Mouse (Mus musculus): ENCODE data around the gene Meaf6. TPM values are rescaled to one million over a fixed set of nuclear protein-coding genes. Genes with fewer than 3 reads are reported as not detected.

Gene Meaf6
- polyA plus RNA-seq (2012; rRNA removed), result 2.5 and 2.8 TPM in 2 replicates

DNA sequence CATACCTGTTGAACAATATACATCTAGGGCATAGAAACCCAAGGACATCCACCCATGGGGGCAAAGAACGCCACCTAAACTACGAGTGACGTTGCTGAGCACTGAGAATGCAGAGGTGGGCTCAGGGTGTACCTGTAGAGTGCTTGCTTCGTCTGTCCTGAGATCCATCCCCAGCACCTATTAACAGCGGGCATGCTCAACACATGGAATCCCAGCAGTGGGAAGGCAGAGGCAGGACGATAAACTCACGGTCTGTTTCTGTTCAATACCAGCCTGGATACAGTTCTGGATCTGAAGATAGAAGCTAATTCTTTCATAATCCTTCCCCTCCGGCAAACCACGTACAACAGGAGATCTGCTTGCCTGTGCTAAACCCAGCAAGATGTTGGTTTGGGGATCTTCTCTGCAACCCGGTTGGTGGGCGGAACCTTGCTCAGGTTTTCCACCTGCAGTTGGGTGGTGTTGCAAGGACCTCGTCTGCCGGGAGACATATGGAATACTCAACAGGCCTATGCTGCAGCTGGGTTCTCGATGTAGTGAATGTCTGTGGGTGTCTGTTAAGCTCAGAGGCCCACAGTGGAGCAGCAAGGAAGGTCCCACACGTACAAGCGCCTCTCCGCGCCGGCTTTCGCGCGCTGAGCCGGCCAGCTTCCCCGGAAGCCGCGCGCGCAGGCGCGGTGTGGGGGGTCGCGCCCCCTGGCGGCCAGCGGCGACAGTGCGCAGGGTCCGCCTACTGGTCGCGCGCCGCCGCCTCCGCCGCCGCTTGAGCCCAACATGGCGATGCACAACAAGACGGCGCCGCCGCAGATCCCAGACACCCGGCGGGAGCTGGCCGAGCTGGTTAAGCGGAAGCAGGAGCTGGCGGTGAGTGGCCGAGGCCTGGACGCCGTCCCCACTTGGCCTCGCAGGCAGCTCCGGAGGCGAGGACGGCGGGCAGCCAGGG is at the start of gene Meaf6:
TSS of gene Meaf6 (plus strand) at position 732 of the 943 bp plus-strand sequence.

DNA sequence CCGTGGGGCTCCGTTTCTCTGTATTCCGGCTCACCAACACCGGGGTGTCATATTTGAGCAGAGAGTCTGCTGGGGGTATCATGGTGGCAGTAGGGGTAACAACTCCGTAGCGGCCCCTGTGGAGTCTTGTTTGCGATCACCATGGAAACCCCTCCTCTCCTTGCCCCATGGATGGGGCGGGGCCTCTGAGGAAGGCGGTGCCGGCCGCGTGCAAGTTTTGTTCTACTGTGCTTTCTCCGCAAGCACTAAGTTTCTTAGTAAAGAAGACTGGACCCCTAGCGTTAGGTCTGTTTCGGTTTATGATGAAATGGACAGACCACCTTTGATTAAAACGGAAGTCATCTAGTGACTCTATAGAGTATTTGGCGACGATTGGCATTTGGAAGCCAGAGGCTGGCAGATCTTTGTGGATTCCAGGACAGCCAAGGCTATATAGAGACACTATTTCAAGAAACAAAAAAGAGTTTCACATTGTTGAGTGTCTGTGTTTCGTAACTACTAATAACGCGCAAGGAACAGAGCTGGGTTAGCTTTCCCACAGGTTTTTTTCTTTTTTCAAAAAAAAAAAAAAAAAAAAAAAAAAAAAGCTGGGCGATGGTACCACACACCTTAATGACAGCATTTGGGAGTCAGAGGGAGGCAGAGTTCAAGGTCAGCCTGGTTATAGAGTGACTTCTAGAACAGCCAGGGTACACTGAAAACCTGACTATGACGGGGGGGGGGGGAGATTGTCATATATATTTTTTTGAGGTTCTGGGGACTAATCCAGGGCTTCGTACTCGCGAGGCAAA is 19.2 kb upstream of the Meaf6 start, which contains the start of gene Dnali1:
TSS of gene Dnali1 (minus strand) at position 187 of the 791 bp plus-strand sequence.

DNA sequence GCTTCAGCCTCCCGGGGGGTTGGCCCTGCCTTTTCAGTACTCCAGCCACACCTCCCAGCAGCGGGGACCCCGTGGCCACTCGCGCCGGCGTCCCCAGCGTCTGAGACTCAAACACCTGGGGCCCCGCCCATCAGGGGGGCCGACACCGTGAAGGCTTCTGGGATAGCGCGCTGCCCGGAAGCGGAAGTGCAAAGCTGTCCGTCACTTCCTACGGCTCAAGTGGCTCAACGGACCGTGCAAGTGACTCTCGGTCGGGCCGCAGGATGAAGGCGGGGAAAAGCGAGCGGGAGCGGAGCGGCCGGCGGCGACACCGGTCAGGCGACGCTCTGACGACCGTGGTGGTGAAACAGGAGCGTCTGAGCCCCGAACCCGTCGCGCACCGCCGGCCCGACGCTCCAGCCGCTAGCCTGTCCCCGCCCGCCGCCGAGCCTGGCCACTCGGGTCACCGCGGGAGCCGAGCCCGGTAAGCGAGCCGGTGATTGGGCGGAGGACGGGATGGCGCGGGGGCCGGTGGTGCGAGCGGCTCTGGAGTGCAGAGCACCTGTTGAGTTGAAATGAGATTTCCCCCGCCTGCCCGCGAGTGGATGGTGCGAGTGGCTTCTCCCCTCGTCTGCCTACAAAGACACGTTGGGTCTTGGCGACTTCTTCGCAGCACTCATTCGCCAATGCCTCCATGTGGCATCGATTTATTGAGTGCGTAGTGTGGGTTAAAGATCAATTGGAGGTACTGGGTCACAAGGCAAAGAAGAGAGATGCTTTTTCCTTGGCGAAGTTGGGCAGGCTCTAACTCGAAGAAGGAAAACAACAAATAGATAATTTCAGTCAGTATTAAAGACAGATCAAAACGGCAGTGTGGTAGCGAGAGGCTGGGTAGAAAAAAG is 18.2 kb upstream of the Meaf6 start, which contains the start of gene Snip1:
TSS of gene Snip1 (plus strand) at position 183 of the 881 bp plus-strand sequence.

DNA sequence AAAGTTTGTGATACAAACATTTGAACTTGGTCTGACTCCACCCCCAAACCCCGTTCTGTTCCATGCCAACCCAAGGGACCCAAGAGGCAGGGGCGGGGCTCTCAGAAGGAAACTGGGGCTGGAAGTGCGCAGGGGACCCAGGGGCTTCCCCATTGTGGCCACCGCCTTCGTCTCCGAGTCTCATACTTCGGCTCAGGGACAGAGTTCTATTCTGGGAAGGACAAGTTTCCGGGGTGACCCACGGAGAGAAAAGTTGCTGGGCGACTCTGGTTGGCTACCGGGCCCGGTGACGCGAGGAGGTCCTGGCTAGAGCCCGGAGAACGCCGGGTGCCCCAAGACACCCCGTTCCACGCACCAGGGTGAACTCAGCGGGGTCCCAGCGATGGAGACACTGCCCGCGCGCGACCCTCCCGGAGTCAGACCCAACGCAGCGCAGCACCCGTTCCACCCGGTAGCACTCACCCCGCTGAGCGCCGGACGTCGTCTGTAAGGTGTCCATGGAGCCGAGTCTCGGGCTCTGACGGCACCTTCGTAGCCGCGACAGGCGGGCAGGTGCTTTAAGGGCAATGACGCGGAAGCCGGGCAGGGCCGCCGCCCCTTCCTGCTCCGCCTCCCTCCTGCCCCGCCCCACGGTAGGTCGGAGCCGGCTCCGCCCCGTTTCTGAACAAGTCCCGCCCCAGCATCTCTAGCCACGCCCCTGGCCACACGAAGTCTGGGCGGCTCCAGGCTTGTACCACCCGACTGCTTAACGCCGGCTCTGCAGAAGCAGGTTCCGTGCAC is 42.6 kb downstream of the Meaf6 start, which contains the start of gene Zc3h12a:
TSS of gene Zc3h12a (minus strand) at position 536 of the 780 bp plus-strand sequence.

Other genes starting within 250 kb of the Meaf6 start
- 16.7 and 25.2 TPM in 2 replicates for gene Yrdc, start 234.5 kb upstream of the Meaf6 start, polyA plus RNA-seq (2012; rRNA removed)
- gene 1110065P20Rik, start 233.9 kb upstream of the Meaf6 start, polyA plus RNA-seq (2012; rRNA removed), result 20.4 and 33.6 TPM in 2 replicates
- 0.37 and 0.65 TPM in 2 replicates for gene Maneal, start 223.0 kb upstream of the Meaf6 start, polyA plus RNA-seq (2012; rRNA removed)
- not detected in 2 replicates for gene Epha10, start 204.2 kb upstream of the Meaf6 start, polyA plus RNA-seq (2012; rRNA removed)
- 5.5 and 9.2 TPM in 2 replicates for gene 9930104L06Rik, start 148.1 kb upstream of the Meaf6 start, polyA plus RNA-seq (2012; rRNA removed)
- gene Cdca8, start 145.8 kb upstream of the Meaf6 start, polyA plus RNA-seq (2012; rRNA removed), result 8.1 and 8.8 TPM in 2 replicates
- 3.5 and 4.6 TPM in 2 replicates for gene Rspo1, start 98.7 kb upstream of the Meaf6 start, polyA plus RNA-seq (2012; rRNA removed)
- gene Gnl2, start 68.5 kb upstream of the Meaf6 start, polyA plus RNA-seq (2012; rRNA removed), result 2.2 and 3.5 TPM in 2 replicates
- gene Dnali1, start 19.4 kb upstream of the Meaf6 start, polyA plus RNA-seq (2012; rRNA removed), result not detected in 2 replicates
- 2.3 and 2.8 TPM in 2 replicates for gene Snip1, start 18.5 kb upstream of the Meaf6 start, polyA plus RNA-seq (2012; rRNA removed)
- 11.9 and 12.4 TPM in 2 replicates for gene Zc3h12a, start 42.7 kb downstream of the Meaf6 start, polyA plus RNA-seq (2012; rRNA removed)